ENCODE assay signal across 10 mouse cellular contexts in the genomic region with DNA sequence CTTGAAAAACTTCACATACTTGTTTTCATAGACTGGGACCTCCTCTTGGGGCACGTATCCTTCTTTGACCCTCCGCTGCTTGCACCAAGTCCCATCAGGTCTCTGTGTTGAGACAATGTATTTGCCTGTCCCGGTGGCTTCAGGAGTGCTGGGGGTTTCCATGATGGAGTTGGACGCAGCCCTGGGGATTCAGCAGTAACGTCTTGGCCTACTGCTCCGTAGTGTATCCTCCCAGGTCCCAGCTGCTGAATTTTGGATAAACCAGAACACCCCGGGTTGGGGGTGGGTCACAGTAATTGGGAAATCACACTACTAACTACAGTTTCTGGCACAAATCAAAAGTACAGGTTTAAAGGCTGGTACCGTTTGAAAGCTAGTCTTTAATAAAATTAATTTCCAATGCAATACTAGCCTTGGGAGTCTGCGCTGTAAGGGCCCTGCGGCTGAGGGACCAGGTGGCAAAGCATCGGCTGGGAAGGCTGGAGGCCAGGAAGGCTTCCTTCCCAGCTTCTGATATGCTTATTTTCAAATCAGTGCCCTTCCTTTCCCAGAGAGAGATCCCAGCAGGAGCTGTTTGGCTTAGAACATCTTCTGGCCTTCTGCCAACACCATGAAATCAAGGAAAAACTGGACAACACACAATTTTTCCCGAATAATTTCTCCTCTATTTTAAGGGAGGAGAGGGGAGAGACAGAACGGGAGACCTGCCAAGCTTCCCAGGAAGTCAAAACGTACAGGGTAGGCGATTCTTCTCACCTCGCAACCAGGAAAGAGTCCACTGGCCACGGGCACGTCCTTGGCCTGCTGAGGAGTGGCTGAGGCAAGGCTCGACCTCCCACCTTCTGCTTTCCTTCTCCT. TPM values are rescaled to one million over a fixed set of nuclear protein-coding genes. Genes with fewer than 3 reads are reported as not detected.
A peak's percentile ranks its signal among the peaks of the same experiment; 100 is the strongest.
DNase-seq lines count a peak whose midpoint lies in the region; ATAC-seq and TF ChIP-seq lines count a peak whose summit lies in the region.
"Had no signal": no experiment of that assay in that cellular context is flagged by ENCODE, and none has a peak within 500 bp of the region (broad histone marks: within the 10 kb centered on the region; RNA-seq: fewer than 3 reads in every experiment).

No protein-coding gene starts in this region.

- peaks cover 3% of the 10 kb centered on the region; the same call in 1 of the 2 replicates for H3K4me1 ChIP-seq in heart, embryonic 10.5 days
- H3K4me1 ChIP-seq in lung, embryonic 14.5 days (ENCODE audit: insufficient read depth): 0 out of 2 replicates have a peak, but pooled peaks cover 5% of the 10 kb centered on the region

- H3K36me3 ChIP-seq in heart, embryonic 10.5 days: no peaks in the 10 kb centered on the region
- H3K36me3 ChIP-seq in lung, embryonic 14.5 days (ENCODE audit: insufficient read depth): no peaks in the 10 kb centered on the region

- peak; percentile 45 to 52 for DNase-seq in heart, adult 18-20 months
- no peak for DNase-seq in heart, embryonic 10.5 days (ENCODE audit: low spot score)
- peak; percentile 79 for DNase-seq in lung, embryonic 14.5 days
- DNase-seq in lung, postnatal 14 days: no peak
- peak; percentile 87 to 90 for DNase-seq in cerebellum, postnatal 10 days
- no peak for DNase-seq in B cell, adult 2 months
- DNase-seq: embryo, embryonic 11 days had no signal

- H3K9me3 ChIP-seq in heart, embryonic 10.5 days: no peaks in the 10 kb centered on the region
- no peaks in the 10 kb centered on the region for H3K9me3 ChIP-seq in lung, embryonic 14.5 days (ENCODE audit: low read depth, low read length)

- ATAC-seq in lung, embryonic 14.5 days (ENCODE audit: insufficient read depth): peak; percentile 48; the same call in 1 of the 2 replicates
- peak; percentile 93 for ATAC-seq in cerebellum, adult (ENCODE audit: insufficient number of reproducible peaks, low FRiP score, low TSS enrichment)
- ATAC-seq: activated CD4-positive, CD25-positive, alpha-beta regulatory T cell, adult 4 months had no signal

- TF ChIP-seq CTCF in lung, embryonic 14.5 days (IDR thresholded peaks at IDR 0.05; ENCODE audit: low read depth): no peak

- 75% methylated on average over 19 of the region's 19 CpGs for WGBS in heart, embryonic 10.5 days
- 53% methylated on average over 19 of the region's 19 CpGs for WGBS in lung, embryonic 14.5 days

- H3K27me3 ChIP-seq in heart, embryonic 10.5 days (ENCODE audit: insufficient read depth, poor library complexity, severe bottlenecking): no peaks in the 10 kb centered on the region
- H3K27me3 ChIP-seq in lung, embryonic 14.5 days (ENCODE audit: insufficient read depth, low read length): no peaks in the 10 kb centered on the region

- H3K4me3 ChIP-seq in heart, embryonic 10.5 days: no peak overlapping the region
- H3K4me3 ChIP-seq in lung, embryonic 14.5 days (ENCODE audit: low read depth, low read length): no peak overlapping the region
- H3K4me3 ChIP-seq: myocyte had no signal

- H3K27ac ChIP-seq in heart, embryonic 10.5 days: no peak overlapping the region
- no peak overlapping the region for H3K27ac ChIP-seq in lung, embryonic 14.5 days (ENCODE audit: low read depth)

- H3K9ac ChIP-seq in lung, embryonic 14.5 days: no peak overlapping the region

- H3K4me2 ChIP-seq in lung, embryonic 14.5 days: no peak overlapping the region

RNA-seq across cellular contexts. Expression of a gene that starts 32.1 kb away (rescaled TPM):
- 1 to 10 TPM; 1.3 to 1.7 TPM for total RNA-seq in heart, adult 18-20 months (2021)
- 3.0 and 3.5 TPM in 2 replicates for polyA plus RNA-seq in heart, embryonic 10.5 days (2016; fragmentation: Nextera tagmentation; extraction: Ambion mirVana)
- polyA plus RNA-seq in lung, embryonic 14.5 days (2014; fragmentation: Nextera tagmentation; extraction: Ambion mirVana): 0.34 and 0.49 TPM in 2 replicates

RNA-seq across cellular contexts. Expression of a gene that starts 40.8 kb away (rescaled TPM):
- total RNA-seq in heart, adult 18-20 months (2021): 10 to 100 TPM; 12.4 to 13.5 TPM
- 40.1 and 44.5 TPM in 2 replicates for polyA plus RNA-seq in heart, embryonic 10.5 days (2016; fragmentation: Nextera tagmentation; extraction: Ambion mirVana)
- polyA plus RNA-seq in lung, embryonic 14.5 days (2014; fragmentation: Nextera tagmentation; extraction: Ambion mirVana): 39.2 and 43.9 TPM in 2 replicates

Comparison
In these comparisons a context has a peak if more than half of its experiments do, and no peak if none do; other contexts are left out.
1. DNase-seq: peak in heart, adult 18-20 months (2 of 2), lung, embryonic 14.5 days (single experiment) and cerebellum, postnatal 10 days (2 of 2); none in heart, embryonic 10.5 days (single experiment), lung, postnatal 14 days (single experiment) and B cell, adult 2 months (0 of 2).